Mouse (Mus musculus): ENCODE measurements around the gene Zfp534. TPM values are rescaled to one million over a fixed set of nuclear protein-coding genes. Genes with fewer than 3 reads are reported as not detected.

The Zfp534 gene
- under 1 TPM; 0.44 to 0.99 TPM for total RNA-seq (2023)

DNA sequence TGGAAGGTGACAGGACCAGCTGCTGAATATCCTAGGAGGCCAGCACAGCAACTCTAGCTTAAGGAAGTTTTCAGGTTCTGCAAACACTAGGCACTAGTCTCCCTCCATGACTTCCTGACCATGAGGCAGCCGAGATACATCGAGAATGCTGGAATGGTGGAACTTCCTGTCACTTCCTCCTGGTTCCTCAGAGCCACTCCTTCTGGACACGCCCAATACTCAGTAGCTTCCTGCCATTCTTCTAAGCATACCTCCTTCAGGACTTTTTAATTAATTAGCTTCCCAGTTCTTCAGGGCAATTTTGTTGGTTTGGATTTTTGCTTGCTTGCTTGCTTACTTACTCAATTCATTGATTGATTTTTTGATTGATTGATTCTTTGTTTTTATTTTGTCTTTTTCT is at the start of gene Zfp534:
Zfp534 (minus strand) TSS at position 101 of the 400 bp plus-strand sequence.

DNA sequence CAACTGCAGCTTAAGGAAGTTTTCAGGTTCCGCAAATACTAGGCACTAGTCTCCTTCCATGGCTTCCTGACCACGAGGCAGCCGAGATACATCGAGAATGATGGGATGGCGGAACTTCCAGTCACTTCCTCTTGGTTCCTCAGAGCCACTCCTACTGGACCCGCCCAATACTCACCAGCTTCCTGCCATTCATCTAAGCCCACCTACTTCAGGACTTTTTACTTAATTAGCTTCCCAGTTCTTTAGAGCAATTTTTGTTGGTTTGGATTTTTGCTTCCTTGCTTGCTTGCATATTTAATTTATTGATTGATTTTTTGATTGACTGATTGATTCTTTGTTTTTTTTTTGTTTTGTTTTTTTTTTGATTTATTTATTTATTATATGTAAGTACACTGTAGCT is 59.9 kb downstream of the Zfp534 start, which contains the start of gene Zfp979:
Zfp979 (minus strand) TSS at position 101 of the 400 bp plus-strand sequence.

Other genes with a start within 250 kb of the Zfp534 start
- 1 to 10 TPM in 1 of 2 experiments, not detected in 1; 1.0 TPM for gene Zfp982, start 210.1 kb downstream of the Zfp534 start, total RNA-seq (2023)
- under 1 TPM; 0.18 to 0.26 TPM for gene Gm16503, start 162.3 kb downstream of the Zfp534 start, total RNA-seq (2023)
- under 1 TPM; 0.20 to 0.36 TPM for gene Zfp985, start 149.3 kb downstream of the Zfp534 start, total RNA-seq (2023)
- gene Zfp979, start 60.0 kb downstream of the Zfp534 start, total RNA-seq (2023) = not detected
- gene Zfp984, start 107.2 kb upstream of the Zfp534 start, total RNA-seq (2023) = 10 to 100 TPM; 12.5 to 13.3 TPM
- 10 to 100 TPM in 1 of 2 experiments, 1 to 10 TPM in 1; 6.8 to 12.3 TPM for gene Zfp933, start 145.8 kb upstream of the Zfp534 start, total RNA-seq (2023)
- gene Miip, start 166.3 kb upstream of the Zfp534 start, total RNA-seq (2023) = 10 to 100 TPM; 38.3 to 39.7 TPM
- 10 to 100 TPM; 17.8 to 20.8 TPM for gene Fv1, start 166.4 kb upstream of the Zfp534 start, total RNA-seq (2023)
- 10 to 100 TPM; 44.6 to 51.9 TPM for gene Mfn2, start 202.2 kb upstream of the Zfp534 start, total RNA-seq (2023)
- gene Plod1, start 234.2 kb upstream of the Zfp534 start, total RNA-seq (2023) = 10 to 100 TPM; 10.2 to 17.5 TPM
- 10 to 100 TPM; 69.6 to 75.2 TPM for gene 2510039O18Rik, start 238.3 kb upstream of the Zfp534 start, total RNA-seq (2023)

Data from T-cell, adult 66 days (primary cell).